Mouse (Mus musculus): ENCODE results near the gene Gm12394.

DNA sequence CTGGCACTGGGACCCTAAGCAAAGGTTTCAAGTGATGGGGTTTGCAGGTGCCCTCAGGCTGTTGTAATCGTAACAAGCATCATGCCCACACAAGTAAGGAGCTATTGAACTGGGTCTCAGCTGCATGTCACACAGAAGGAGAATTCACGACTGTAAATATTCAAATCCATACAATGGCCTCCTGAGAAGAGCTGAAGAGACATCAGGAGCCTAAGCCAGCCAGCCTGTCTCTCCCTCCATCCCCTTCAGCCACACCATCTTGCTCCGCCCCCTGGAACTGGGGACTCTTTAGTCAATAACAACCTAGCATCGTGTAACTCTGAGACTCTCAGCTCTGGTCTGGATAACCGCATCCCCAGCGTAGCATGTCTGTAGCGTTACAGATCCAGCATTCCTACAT lies 34.6 kb upstream of the Gm12394 start:
- TF ChIP-seq POLR2A (IDR thresholded peaks at IDR 0.05; ENCODE audit: borderline replicate concordance, insufficient read depth, low read length) (no peak), CTCF (IDR thresholded peaks at IDR 0.05; ENCODE audit: borderline replicate concordance, insufficient read depth, low read depth, low read length) (no peak)

Data from cerebellum, adult 2 months (tissue).